Mouse (Mus musculus): ENCODE results near the gene Vmn1r229.

The Vmn1r229 gene

GRCm38 (mm10) chr17:20811255-20811654 lies at the start of gene Vmn1r229:
TSS of gene Vmn1r229 (plus strand) at chr17:20811555.
- DNase-seq (ENCODE audit: low spot score in 2 of 2) = no peak

- no peak for DNase-seq (ENCODE audit: low spot score in 2 of 2)
These were observed 25.3 kb upstream of the Vmn1r229 start, which contains the start of gene Vmn1r228 for GRCm38 (mm10) chr17:20786057-20786456. TSS of gene Vmn1r228 (minus strand) at chr17:20786157.

- DNase-seq (ENCODE audit: low spot score in 2 of 2) = no peak
These were observed 28.8 kb downstream of the Vmn1r229 start, which contains the start of gene Vmn1r230 for GRCm38 (mm10) chr17:20840144-20840543. TSS of gene Vmn1r230 (plus strand) at chr17:20840444.

All from right cerebral cortex, postnatal 10 days (tissue).